Mouse (Mus musculus) stomach, embryonic 15.5 days (tissue): ENCODE data around the gene Ccdc106. TPM values are rescaled to one million over a fixed set of nuclear protein-coding genes. Genes with fewer than 3 reads are reported as not detected.

Experiments
- polyA plus RNA-seq: library from polyadenylated mRNA; unstranded; fragments of >200 nt; fragmentation: Nextera tagmentation; extraction: Ambion mirVana; gene quantifications from 2 replicates; pipeline ENCODE4 v1.2.1, GENCODE M21; 2015

Gene Ccdc106
- polyA plus RNA-seq, 1 experiment from 2014 or later: 20.8 TPM

Other genes starting within 250 kb of the Ccdc106 start
- not detected in 2 replicates for gene Fam71e2, start 249.3 kb upstream of the Ccdc106 start, polyA plus RNA-seq
- 0.13 and 0.22 TPM in 2 replicates for gene Il11, start 237.7 kb upstream of the Ccdc106 start, polyA plus RNA-seq
- gene Tmem190, start 237.6 kb upstream of the Ccdc106 start, polyA plus RNA-seq: 1.2 and 1.4 TPM in 2 replicates
- gene Tmem238, start 230.9 kb upstream of the Ccdc106 start, polyA plus RNA-seq: 35.4 and 36.4 TPM in 2 replicates
- 309 and 356 TPM in 2 replicates for gene Rpl28, start 227.7 kb upstream of the Ccdc106 start, polyA plus RNA-seq
- gene Ube2s, start 208.0 kb upstream of the Ccdc106 start, polyA plus RNA-seq: 306 and 315 TPM in 2 replicates
- 0.36 and 0.44 TPM in 2 replicates for gene Shisa7, start 175.9 kb upstream of the Ccdc106 start, polyA plus RNA-seq
- 12.9 and 14.4 TPM in 2 replicates for gene Isoc2b, start 150.3 kb upstream of the Ccdc106 start, polyA plus RNA-seq
- gene Isoc2a, start 143.4 kb upstream of the Ccdc106 start, polyA plus RNA-seq: 1.1 and 1.3 TPM in 2 replicates
- not detected in 2 replicates for gene Gm36210, start 114.0 kb upstream of the Ccdc106 start, polyA plus RNA-seq
- 3.3 TPM in 2 replicates for gene Zfp628, start 105.3 kb upstream of the Ccdc106 start, polyA plus RNA-seq
- 4.3 and 4.5 TPM in 2 replicates for gene Nat14, start 98.5 kb upstream of the Ccdc106 start, polyA plus RNA-seq
- gene Ssc5d, start 94.8 kb upstream of the Ccdc106 start, polyA plus RNA-seq: 2.1 and 3.5 TPM in 2 replicates
- 0.22 and 0.30 TPM in 2 replicates for gene Sbk2, start 56.1 kb upstream of the Ccdc106 start, polyA plus RNA-seq
- gene Sbk3, start 49.4 kb upstream of the Ccdc106 start, polyA plus RNA-seq: not detected in 2 replicates
- gene Zfp579, start 24.4 kb upstream of the Ccdc106 start, polyA plus RNA-seq: 32.2 and 34.1 TPM in 2 replicates
- gene Zfp524, start 6.1 kb upstream of the Ccdc106 start, polyA plus RNA-seq: 16.0 and 16.4 TPM in 2 replicates
- gene Fiz1, start 5.9 kb upstream of the Ccdc106 start, polyA plus RNA-seq: 40.6 and 43.0 TPM in 2 replicates
- gene Gm44973, start 5.1 kb upstream of the Ccdc106 start, polyA plus RNA-seq: 1.5 and 2.0 TPM in 2 replicates
- 5.5 and 7.7 TPM in 2 replicates for gene Zfp865, start 177 bp upstream of the Ccdc106 start, polyA plus RNA-seq
- gene 4632433K11Rik, start 13.6 kb downstream of the Ccdc106 start, polyA plus RNA-seq: not detected in 2 replicates
- gene Zfp784, start 17.9 kb downstream of the Ccdc106 start, polyA plus RNA-seq: 5.4 and 6.0 TPM in 2 replicates
- 27.7 and 28.6 TPM in 2 replicates for gene Zfp580, start 31.0 kb downstream of the Ccdc106 start, polyA plus RNA-seq
- gene U2af2, start 41.6 kb downstream of the Ccdc106 start, polyA plus RNA-seq: 118 and 124 TPM in 2 replicates
- 54.5 and 59.6 TPM in 2 replicates for gene Epn1, start 59.7 kb downstream of the Ccdc106 start, polyA plus RNA-seq
- gene Rfpl4, start 96.4 kb downstream of the Ccdc106 start, polyA plus RNA-seq: not detected in 2 replicates
- 0.30 and 0.55 TPM in 2 replicates for gene Rasl2-9, start 105.4 kb downstream of the Ccdc106 start, polyA plus RNA-seq
- 0.01 TPM in 1 of 2 replicates, not detected in the other for gene Vmn1r55, start 129.1 kb downstream of the Ccdc106 start, polyA plus RNA-seq
- not detected in 2 replicates for gene Vmn1r56, start 176.2 kb downstream of the Ccdc106 start, polyA plus RNA-seq
- not detected in 2 replicates for gene Vmn1r57, start 197.9 kb downstream of the Ccdc106 start, polyA plus RNA-seq